Mouse (Mus musculus) 416B (cell line): ENCODE measurements around the gene Prdm9.
"Not testable (repeated sequence)": the region's sequence is repeated elsewhere in the genome, so short reads cannot be mapped to it uniquely, and the experiment has no call there.

Experiments
- DNase-seq: peaks from one replicate; pipeline ENCODE4 v3.0.0; 2011; ENCODE audit warnings: low read depth

Gene Prdm9

DNA sequence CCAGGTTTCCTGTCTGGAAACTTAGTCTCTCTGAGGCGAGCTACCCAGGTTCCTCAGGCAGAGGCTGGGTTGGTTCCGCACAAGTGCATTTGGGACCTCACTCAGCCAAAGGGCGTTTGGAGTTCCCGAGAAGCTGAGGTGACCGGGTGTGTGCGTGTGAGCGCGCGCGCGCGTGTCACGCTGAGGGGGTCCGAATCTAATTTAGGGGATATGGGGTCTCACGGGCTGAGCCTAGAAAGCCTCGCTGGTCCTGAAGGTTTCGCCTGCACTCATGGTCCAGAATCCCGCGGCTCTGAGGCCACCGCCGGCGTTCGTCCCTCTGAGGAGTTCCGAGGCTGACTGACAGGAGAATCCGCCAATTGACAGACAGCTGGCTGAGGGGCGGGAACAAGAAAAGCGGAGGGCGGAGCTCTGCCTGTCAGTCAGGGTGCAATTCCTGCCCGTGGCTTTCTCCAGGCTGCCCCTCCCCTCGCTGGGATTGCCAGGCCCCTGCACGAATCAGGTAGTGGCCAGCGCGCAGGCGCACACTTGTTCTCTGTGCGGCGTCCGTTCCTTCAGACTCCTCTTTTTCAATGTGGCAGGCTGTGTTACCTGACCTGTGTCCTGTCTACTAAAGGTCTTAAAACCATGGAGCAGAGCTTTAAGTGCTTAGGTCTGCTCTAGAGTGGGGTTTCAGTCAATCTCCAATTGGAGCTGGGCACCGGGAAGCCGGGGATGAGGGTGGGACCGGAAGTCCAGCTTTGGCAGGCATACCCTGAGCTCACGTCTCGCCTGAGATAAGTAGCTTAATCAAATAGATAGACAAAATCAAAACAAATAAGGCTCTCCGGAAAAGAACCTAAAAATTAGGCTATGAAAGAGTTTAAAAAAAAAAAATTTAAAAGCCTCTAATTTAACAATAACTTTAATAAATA, at the start of gene Prdm9:
Prdm9 (minus strand) TSS at position 341 of the 914 bp plus-strand sequence.
- peak; percentile 98 for DNase-seq

DNA sequence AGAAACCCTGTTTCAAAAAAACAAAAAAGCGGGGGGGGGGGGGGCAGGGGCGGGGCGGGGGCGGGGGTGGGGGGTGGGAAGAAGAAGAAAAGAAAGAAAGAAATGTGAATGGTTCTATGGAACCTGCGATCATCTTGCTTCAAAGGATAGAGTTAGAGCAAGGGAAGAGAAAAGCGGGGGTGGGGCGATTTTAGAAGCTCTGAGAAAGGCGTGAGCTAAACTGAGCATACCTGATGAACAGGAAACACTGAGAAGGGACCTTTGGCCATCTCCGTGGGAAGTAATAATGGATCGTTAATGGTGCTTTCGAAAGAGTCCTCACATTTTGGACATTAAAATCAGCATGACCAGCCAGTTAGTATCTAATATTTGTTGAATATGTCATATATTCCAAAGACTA, 35.3 kb upstream of the Prdm9 start:
- no peak for DNase-seq

DNA sequence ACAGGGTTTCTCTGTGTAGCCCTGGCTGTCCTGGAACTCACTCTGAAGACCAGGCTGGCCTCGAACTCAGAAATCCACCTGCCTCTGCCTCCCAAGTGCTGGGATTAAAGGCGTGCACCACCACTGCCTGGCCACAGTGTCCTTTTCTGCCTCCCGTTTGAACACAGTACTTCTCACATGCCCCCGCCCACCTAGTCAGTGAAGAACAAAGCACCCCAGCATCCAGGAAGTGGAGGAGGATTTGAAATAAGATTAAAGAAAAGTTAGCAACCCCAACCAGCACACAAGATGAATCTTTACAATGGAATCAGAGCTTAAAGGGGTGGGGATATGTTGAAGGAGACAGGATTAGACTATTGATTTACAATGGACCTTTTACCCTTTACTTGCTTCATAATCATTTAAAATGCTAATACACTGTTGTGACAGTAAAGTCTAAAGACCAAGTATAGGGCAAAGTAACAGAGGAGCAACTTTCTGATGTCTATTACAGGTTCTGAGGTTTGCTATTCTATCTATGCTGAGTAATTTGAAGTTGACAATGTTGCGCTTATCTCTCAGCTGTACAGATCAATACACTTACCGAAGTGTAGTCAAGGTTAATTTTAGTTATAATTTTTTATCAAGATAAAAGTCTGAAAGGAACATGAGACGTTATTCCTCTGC, 27.2 kb upstream of the Prdm9 start:
- no peak for DNase-seq

DNA sequence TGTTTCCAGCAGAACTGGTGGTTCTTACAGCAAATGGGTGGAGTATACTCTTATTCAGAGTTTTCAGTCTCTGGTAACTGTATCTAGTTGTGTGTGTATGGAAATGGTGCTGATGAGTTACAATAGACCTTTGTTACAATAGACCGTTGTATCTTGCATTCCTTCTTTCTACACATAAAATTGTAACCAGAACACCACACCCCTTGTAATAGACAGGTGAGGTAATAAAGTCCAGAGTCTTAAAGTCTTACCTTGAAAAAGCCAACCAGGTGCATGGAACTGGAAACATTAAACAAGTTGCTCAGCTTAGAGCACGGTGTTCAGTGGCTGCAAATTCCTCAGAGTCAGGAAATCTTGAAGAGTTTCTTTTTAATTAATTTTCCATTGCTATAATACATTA, 24.0 kb upstream of the Prdm9 start:
- DNase-seq, result no peak

DNA sequence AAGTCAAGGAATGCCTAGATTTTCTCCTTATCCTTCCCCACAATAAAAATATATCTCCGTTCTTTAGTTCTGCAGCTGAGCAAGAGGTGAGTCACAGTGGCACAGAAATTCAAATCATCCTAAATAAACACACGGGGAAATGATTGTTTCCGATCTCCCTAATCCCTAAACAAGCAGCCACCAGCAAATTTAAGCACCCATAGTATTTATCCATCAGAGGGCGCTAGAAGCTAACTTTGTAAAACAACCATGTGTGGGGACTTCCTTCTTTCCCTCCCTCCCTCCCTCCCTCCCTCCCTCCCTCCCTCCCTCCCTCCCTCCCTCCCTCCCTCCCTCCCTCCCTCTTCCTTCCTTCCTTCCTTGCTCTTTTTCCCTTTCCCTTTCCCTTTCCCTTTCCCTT, 21.5 kb upstream of the Prdm9 start:
- peak; percentile 77 for DNase-seq

DNA sequence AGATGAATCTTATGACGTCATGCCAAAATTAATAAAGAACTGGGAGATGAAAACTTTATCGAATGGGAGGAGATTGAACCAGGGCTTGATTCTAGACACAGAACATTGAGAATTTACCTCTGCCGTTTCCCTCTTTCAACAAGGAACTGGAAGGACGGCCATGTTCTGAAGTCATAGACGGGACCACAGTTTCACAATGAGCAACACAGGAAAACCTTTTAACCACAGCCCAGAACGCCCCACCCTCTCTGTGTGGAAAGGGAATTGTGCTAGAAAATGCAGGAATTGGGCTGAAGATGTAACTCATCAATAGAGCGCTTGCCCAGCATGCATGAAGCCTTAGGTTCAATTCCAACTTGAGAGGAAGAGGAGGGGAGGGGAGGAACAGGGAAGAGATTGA, 18.9 kb upstream of the Prdm9 start:
- DNase-seq, result peak; percentile 46

DNA sequence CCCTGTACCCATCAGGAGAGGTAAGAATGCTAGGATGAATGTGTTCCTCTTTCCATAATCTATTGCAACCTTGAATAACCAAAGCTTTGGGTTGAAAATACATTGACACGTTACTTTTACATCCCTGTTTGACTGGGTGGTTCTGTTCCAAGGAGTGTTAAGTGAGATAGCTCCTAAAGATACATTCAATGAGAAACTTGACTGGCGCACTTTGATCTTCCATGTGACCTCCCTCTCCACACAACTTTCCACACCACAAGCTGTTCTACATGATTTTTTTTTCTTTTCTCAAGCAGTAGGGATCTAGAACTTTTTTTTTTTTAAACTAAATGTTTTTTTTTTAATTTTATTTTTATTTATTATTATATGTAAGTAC, 15.9 kb upstream of the Prdm9 start:
- DNase-seq, result no peak

DNA sequence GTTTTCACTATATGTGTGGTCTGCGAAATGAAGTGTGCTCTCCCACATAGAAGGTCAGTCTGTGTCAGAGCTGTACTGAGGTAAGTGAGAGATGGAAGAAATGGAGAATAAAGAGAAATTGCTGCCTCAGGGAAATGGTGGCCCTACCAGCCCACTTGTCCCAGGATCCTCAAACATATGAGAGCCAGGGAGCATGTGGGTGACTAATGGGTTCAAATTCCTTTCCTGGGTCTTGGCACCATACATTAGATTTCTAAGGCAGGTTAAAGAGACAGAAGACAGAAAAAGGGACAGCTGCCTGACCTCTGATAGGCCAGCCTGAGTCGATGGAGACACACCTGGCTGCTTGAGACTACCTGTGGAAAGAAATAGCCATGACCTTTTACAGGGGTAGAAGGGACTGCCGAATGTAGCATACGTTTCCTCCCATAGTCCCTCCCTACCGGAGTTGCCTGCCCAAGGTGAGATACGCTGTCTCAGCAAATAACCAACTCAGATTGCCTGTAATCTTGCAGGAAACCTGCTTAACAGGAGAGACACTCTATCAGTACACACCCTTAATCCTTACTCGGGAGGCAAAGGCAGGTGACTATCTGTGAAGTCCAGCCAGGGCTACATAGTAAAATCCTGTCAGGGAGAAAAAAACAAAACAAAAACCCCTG, 15.4 kb upstream of the Prdm9 start:
- no peak for DNase-seq

DNA sequence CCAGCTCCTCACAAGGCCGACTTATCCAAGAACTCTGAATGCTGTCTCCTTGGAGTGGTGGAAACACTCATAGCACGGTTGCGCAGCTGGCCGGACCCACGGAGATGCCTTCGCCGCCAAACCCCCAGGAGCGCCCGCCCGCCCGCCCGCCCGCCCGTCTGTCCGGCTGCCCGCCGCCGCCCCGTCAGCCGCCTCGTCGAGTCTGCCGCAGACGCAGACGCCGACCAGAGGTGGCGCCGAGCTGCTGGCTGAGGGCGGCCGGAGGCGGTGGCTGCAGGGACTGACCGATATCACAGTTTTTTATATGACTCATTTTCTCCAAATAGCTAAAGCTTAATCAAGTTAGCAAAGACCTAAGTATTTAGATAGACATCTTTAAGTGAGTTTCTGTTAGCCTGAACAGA, 13.1 kb upstream of the Prdm9 start:
- DNase-seq, result no peak

DNA sequence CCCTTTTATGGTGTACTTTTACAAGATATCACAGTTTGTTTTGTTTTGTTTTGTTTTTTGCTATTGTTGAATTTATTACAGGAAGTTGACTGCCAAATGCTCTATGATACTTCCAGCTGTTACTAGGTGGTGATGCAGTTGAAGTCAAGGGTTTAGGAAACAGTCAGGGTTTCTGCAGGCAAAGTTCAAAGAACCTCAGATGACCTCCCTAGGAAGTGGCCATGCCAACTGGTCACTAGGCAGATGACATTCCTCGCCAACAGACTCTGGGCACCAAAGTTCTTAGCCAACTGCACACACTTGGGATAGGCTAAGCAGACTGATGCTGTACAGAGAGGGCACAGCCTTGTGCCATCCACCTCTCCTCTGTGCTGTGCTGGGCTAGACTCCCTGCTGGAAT, 10.9 kb upstream of the Prdm9 start:
- no peak for DNase-seq

DNA sequence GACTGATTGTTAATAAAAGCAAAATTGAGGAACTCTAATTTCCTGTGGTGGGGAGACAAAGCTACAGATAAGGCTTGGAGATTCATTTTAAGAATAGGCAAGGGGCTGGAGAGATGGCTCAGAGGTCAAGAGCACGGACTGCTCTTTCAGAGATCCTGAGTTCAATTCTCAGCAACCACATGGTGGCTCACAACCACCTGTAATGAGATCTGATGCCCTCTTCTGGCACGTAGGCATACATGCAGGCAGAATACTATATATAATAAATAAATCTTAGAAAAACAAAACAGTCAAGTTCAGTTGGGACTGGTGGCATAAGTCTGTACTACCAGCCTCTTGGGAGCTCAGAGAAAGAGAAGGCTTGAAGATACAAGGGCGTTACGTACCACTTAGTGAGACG, 2.8 kb upstream of the Prdm9 start:
- DNase-seq, result peak; percentile 37

DNA sequence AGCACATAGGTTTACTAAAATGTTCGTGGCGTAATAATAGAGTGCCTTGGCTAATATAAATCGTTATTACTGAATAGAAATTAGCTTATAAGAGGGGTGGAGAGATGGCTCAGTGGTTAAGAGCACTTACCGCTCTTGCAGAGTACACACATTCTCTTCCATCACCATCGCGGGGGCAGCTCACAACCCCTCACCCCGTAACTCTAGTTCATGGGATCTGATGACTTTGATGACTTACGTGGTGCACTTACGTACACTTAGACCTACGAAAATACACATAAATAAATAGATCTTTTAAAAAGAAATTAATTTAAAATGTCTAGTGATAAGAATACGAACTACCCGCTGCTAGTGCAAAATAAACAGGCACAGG, 760 bp upstream of the Prdm9 start:
- DNase-seq, result no peak

DNA sequence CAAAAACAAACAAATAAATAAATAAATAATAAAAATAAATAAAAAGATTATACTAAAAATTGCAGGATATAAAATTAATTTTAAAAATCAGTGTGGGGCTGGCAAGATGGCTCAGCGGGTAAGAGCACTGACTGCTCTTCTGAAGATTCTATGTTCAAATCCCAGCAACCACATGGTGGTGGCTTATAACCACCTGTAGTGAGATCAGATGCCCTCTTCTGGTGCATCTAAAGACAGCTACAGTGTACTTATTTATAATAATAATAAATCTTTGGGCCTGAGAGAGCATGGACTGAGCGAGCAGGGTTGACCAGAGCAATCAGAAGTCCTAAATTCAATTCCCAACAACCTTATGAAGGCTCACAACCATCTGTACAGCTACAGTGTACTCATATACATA, 4.2 kb downstream of the Prdm9 start:
- peak; percentile 52 for DNase-seq

DNA sequence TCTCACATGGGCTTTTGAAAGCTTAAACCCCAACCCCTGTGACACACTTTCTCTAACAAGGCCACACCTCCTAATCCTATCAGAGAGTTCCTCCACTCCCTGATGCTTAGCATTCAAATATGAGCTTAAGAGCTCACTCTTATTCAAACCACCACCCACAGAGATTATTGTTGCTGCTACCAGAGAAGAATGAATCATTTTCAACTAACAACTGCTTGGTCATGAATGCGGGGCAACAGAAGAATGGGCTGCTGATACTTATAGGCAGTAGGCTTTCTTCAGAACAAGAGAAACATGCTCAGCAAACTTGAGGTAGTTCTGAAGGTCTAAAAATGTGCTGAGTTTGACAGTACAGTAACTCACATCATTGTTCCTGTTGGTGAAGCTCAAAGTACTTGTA, 14.4 kb downstream of the Prdm9 start:
- DNase-seq, result no peak

DNA sequence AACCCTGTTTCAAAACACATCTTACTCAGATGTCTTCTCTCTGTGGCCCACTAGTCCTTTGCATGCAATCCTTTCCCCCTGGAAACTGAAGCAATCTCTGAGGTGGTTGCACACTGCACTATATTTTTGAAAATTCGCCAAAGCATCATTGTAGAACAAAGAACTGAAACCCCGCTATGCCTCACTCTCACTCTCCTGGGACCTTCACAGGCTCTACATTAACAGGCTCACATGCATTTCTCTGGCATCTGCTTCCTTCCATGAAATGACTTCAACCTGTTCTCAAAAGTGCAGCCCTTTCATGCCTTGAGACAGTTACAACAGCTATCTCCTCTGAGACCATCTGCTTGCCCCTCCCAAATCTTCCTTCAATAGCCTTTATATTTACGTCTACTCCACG, 17.7 kb downstream of the Prdm9 start:
- DNase-seq, result no peak

DNA sequence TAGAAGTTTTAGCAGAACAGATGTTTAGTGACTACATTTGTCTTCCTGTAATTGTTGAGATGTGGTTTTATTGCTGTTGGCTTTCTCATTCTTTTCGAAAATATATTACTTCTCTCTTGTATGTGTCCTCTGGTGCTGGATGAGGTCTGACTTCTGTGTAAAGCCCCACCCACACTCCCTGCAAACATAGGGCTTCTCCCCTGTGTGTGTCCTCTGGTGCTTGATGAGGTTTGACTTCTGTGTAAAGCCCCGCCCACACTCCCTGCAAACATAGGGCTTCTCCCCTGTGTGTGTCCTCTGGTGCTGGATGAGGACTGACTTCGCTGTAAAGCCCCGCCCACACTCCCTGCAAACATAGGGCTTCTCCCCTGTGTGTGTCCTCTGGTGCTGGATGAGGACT, 20.3 kb downstream of the Prdm9 start:
- not testable (repeated sequence) for DNase-seq

DNA sequence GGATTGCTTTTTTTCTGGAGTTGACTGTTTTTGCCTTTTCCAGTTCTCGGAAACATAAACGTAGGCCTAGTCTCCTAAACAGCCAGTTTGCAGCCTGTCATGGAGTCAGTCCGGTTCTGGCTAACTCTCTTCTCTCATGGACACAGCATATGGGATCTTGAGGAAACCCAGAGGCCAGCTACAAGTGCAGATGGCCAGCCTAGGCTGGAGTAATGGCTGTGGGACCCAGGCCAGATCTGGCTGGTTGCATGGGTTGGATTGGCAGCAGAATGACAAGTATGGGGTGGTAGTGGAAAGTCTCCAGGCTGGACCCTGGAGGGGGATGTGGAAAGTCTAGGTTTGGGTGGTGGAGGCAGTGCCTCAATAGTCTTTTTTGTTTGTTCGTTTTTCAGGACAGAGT, 23.8 kb downstream of the Prdm9 start:
- no peak for DNase-seq

DNA sequence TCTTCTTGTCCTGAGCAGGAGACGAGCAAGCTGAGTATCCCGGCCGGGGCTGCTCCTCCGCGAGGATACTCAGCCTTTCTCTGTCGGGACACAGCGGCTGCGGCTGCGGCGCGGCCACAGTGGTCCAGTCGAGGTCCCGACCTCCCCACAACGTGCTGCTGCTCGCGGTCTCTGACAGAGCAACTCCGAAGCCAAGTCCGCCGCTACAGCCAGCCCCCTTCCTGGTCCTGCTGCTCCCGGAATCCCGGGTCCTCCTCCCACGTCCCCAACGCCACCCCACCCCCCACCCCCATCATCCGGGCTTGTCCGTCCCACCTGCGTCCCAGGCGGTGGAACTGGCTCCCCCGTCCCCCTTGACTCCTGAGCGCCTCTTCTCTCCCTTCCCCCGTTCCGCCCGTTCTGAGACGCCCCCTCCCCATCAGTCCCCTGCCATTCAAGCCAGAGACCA, 27.7 kb downstream of the Prdm9 start:
- DNase-seq, result no peak

DNA sequence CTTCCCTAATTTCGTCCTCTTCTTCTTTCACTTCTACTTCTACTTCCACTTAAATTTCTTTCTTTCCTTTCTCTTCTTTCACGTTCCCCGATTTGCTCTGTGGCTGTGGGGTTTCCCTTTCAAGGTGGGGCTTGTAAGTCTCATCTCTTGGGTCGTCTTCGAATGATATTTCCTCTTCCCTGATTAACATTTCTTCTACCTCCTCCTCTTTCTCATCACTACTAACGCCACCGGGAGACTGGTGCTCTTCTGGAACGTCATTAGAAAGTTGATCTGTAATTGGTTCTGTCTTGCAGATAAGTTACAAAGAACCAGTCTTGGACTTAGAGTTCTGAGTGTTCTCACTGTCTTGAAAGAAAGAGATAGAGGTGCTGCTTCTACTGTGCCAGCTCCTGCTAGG, 28.2 kb downstream of the Prdm9 start:
- no peak for DNase-seq

DNA sequence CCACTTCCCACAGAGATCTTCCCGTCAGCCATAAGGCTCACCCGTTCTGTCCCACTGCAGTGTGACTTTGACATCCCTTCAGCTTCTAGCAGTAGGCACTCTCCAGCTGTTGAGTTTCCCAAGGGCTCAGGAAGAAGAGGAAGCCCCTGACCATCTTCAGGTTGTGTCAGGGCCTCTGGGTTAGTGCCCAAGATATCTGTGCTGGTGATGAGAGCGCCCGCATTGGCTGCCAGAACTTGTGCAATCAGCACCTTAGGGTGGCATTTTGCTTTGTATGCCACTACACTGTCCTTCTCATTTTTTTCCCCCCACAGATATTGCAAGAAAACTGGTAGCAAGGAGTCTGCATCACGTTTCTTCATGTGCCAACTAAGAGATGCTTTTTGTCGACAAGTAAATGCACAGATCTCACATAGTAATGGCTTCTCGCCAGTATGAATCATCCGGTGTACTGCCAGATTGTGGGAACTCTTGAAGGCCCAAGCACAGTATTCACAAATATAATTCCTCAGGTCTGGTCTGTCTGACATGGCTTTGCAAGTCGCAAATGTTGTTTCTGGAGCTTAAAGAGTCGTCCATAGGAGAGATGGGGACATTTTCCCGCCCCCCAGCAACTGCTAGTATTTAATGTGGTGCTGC, 28.9 kb downstream of the Prdm9 start:
- DNase-seq, result no peak

DNA sequence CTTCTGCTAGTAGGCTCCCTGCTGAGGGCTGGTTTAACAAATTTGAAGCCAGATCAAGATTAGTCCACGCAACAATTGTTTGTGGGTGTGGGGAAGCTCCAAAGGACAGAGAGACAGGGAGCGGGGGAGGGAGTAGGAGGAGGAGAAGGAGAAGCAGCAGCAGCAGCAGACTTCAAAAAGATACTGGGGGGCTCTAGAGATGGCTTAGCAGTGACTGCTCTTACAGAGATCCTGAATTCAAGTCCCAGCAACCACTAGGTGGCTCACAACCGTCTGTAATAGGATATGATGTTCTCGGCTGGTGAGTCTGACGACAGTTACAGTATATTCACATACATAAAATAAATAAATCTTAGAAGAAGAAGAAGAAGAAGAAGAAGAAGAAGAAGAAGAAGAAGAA, 34.0 kb downstream of the Prdm9 start:
- peak; percentile 79 for DNase-seq

DNA sequence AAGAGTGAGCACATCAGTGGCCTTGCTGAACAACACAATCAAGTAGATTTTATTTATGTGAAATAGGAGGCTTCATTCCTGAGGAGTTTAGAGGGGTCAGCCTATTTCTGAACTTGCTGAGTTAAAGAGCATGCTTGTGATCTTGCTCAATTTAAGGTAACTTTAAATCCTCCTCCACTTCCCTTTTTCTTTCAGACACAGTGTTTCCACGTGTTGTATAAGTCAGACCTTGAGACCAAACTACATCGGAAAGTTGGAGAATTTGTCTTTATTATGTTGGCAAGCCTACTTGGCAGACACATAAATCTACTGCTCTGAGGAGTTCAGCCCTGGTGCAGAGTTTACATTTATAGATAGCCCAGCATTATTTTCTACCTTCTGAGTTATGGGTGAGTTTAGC, 35.3 kb downstream of the Prdm9 start:
- DNase-seq, result peak; percentile 41

DNA sequence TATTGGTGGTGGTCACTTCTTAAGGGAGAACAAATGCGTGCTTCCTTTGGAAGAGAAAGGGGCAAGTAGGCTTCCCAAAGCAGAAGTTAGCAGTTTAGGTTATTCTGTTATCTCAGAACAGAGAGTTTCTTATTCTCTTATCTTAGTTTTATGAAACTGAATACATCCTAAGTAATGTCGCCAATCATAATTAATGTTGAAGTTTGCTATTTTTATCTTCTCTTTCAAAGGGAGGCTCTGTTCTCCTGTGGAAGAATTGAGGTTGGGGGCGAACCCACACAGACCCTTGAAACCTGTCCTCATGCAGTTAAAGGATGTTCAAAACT, 36.4 kb downstream of the Prdm9 start:
- DNase-seq, result no peak
